7 mouse cellular contexts compared by ENCODE assay signal in genomic region chr9:48910885-48911537, GRCm38 (mm10). TPM values are rescaled to one million over a fixed set of nuclear protein-coding genes. Genes with fewer than 3 reads are reported as not detected.
A peak's percentile ranks its signal among the peaks of the same experiment; 100 is the strongest.
DNase-seq lines count a peak whose midpoint lies in the region; ATAC-seq lines count a peak whose summit lies in the region.

Gene Htr3a (minus strand): TSS chr9:48911099.

- H3K27me3 ChIP-seq in limb, embryonic 10.5 days (ENCODE audit: low read depth, poor library complexity, severe bottlenecking), result peaks cover 21% of the 10 kb centered on the region; the same call in 1 of the 2 replicates
- no peaks in the 10 kb centered on the region for H3K27me3 ChIP-seq in neural tube, embryonic 15.5 days (replicated peaks)
- peaks cover 23% of the 10 kb centered on the region for H3K27me3 ChIP-seq in liver, embryonic 12.5 days (replicated peaks)

- peak; percentile 26 for DNase-seq in adrenal gland, adult 8-10 months
- DNase-seq in embryo, embryonic 10.5 days (ENCODE audit: low spot score), result peak; percentile 65
- DNase-seq in heart, adult 18-20 months, result peak; percentile 56 to 64
- peak; percentile 51 for DNase-seq in kidney, adult 9 months
- peak; percentile 66 for DNase-seq in limb, embryonic 10.5 days (ENCODE audit: low spot score)

- H3K4me1 ChIP-seq in limb, embryonic 10.5 days, result peaks cover 11% of the 10 kb centered on the region
- peaks cover 11% of the 10 kb centered on the region for H3K4me1 ChIP-seq in neural tube, embryonic 15.5 days
- H3K4me1 ChIP-seq in liver, embryonic 12.5 days, result no peaks in the 10 kb centered on the region

- peak; percentile 66; the same call in 1 of the 2 replicates for ATAC-seq in neural tube, embryonic 15.5 days (ENCODE audit: low FRiP score)
- ATAC-seq in liver, embryonic 12.5 days, result no peak

- no peak within 1 kb of the TSS for H3K9ac ChIP-seq in neural tube, embryonic 15.5 days (replicated peaks)
- no peak within 1 kb of the TSS for H3K9ac ChIP-seq in liver, embryonic 12.5 days

- H3K27ac ChIP-seq in limb, embryonic 10.5 days, result peak within 1 kb of the TSS; percentile 63; the same call in 1 of the 2 replicates
- peak within 1 kb of the TSS; percentile 23; the same call in 1 of the 2 replicates for H3K27ac ChIP-seq in neural tube, embryonic 15.5 days (replicated peaks)
- H3K27ac ChIP-seq in liver, embryonic 12.5 days, result no peak within 1 kb of the TSS

- no peaks in the 10 kb centered on the region for H3K36me3 ChIP-seq in limb, embryonic 10.5 days
- no peaks in the 10 kb centered on the region for H3K36me3 ChIP-seq in neural tube, embryonic 15.5 days
- H3K36me3 ChIP-seq in liver, embryonic 12.5 days, result no peaks in the 10 kb centered on the region

- WGBS in limb, embryonic 10.5 days, result 2% methylated on average over 9 of the region's 9 CpGs
- 3% methylated on average over 9 of the region's 9 CpGs for WGBS in neural tube, embryonic 15.5 days
- WGBS in liver, embryonic 12.5 days (ENCODE audit: insufficient replicate concordance), result 13% methylated on average over 9 of the region's 9 CpGs

- H3K9me3 ChIP-seq in limb, embryonic 10.5 days (replicated peaks), result no peaks in the 10 kb centered on the region
- no peaks in the 10 kb centered on the region for H3K9me3 ChIP-seq in neural tube, embryonic 15.5 days (replicated peaks)
- no peaks in the 10 kb centered on the region for H3K9me3 ChIP-seq in liver, embryonic 12.5 days (replicated peaks)

- H3K4me2 ChIP-seq in neural tube, embryonic 15.5 days, result peak within 1 kb of the TSS; percentile 28; the same call in 1 of the 2 replicates
- H3K4me2 ChIP-seq in liver, embryonic 12.5 days, result no peak within 1 kb of the TSS

- peak within 1 kb of the TSS; percentile 36 for H3K4me3 ChIP-seq in limb, embryonic 10.5 days
- no peak within 1 kb of the TSS for H3K4me3 ChIP-seq in neural tube, embryonic 15.5 days (replicated peaks)
- H3K4me3 ChIP-seq in liver, embryonic 12.5 days, result no peak within 1 kb of the TSS

RNA-seq across cellular contexts. Expression of gene Htr3a, which starts in this region (rescaled TPM):
- 10 to 100 TPM in 2 of 4 experiments, 1 to 10 TPM in 2; 4.7 to 14.2 (median 8.5) TPM for total RNA-seq in adrenal gland, adult 8-10 months (2022)
- total RNA-seq in heart, adult 18-20 months (2021), result under 1 TPM in 1 of 2 experiments, not detected in 1; 0.17 TPM
- 0.30 and 0.34 TPM in 2 replicates for polyA plus RNA-seq in limb, embryonic 10.5 days (2016; fragmentation: Nextera tagmentation; extraction: Ambion mirVana)
- 2.3 and 3.2 TPM in 2 replicates for polyA plus RNA-seq in neural tube, embryonic 15.5 days (2015; fragmentation: Nextera tagmentation; extraction: Ambion mirVana)
- polyA plus RNA-seq in liver, embryonic 12.5 days (2016; fragmentation: Nextera tagmentation; extraction: Ambion mirVana), result not detected in 2 replicates

Comparison
In these comparisons a context has a peak if more than half of its experiments do, and no peak if none do; other contexts are left out.
1. RNA of gene Htr3a (total RNA-seq): 4.7 to 14.2 TPM in adrenal gland, adult 8-10 months; 0.17 TPM in heart, adult 18-20 months; every median in the first group is over 4 times any median in the second.
2. Peak in DNase-seq in heart, adult 18-20 months; RNA of the gene not detected or under 1 TPM.
3. Peak in DNase-seq, H3K4me3 ChIP-seq and H3K27ac ChIP-seq in limb, embryonic 10.5 days; RNA of the gene not detected or under 1 TPM.
4. Peak in every context shown above with its lines, with median percentiles within 50 percentile points of each other: DNase-seq.